Mouse (Mus musculus): ENCODE data around the gene Dcaf5. TPM values are rescaled to one million over a fixed set of nuclear protein-coding genes. Genes with fewer than 3 reads are reported as not detected.

The Dcaf5 gene
- polyA plus RNA-seq, 1 experiment = 15.2 TPM

DNA sequence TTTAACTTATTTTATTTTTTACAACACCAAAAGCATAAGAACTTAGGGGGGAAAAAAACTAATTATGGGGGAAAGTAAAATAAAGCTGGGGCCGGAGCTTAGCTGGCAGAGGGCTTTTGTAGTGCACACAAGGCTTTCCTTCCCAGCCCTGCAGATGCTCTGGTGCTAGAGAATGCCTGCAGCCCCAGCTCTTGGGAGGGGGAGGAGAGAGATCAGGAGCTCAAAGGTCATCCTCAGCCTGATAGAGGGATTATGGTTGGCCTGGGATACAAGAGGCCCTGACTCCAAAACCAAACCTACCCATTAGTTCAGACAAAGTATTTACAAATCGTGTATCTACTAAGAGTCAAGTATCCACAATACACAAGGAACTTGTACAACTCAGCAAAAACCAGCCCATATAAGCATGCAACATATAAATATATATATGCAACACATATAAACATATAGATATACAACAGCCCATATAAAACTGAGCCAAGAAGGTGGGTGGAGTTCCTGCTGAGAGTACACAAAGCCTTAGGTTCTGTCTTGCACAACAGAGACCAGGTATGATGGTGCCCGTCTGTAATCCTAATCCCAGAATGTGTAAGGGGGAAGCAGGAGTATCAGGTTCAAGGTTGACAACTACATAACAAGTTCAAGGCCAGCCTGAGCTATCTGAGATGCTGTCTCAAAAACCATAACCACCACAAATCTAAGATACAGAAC, 124.3 kb downstream of the Dcaf5 start:
- Histone ChIP-seq H3K4me3 (ENCODE audit: low read depth, low read length) (no peak overlapping the region), H3K27me3 (ENCODE audit: control insufficient read depth, insufficient read depth, low read length) (no peaks in the 10 kb centered on the region), H3K36me3 (ENCODE audit: control insufficient read depth, insufficient read depth, low read length) (no peaks in the 10 kb centered on the region), H3K27ac (ENCODE audit: insufficient read depth, low read depth, low read length) (no peak overlapping the region), H3K4me1 (ENCODE audit: control insufficient read depth, insufficient read depth, insufficient read length, low read length) (no peaks in the 10 kb centered on the region)
- 34% methylated on average over 3 of the region's 3 CpGs for WGBS
- TF ChIP-seq POLR2A (IDR thresholded peaks at IDR 0.05; ENCODE audit: low read depth, low read length) (no peak), CTCF (IDR thresholded peaks at IDR 0.05; ENCODE audit: extremely low read depth, insufficient read length, insufficient replicate concordance, low read depth, low read length) (no peak)

DNA sequence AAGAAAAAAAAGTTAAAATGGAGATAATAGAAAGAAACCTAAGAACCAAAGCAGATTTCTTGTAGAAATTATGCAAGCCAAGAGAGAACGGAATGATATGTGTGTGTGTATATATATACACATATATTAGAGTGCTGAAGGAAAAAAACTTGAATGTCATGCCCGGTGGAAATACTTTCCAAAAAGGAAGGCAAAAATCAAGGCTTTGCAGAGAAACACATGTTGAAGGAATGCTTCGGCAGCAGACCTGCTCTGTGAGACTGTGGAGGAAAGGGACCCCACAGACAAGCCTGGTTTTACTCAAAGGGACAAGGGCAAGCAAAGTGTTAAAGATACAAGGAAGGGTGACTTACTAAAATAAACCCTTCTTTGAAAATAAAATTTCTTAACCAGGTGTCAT, 128.8 kb downstream of the Dcaf5 start:
- TF ChIP-seq POLR2A (IDR thresholded peaks at IDR 0.05; ENCODE audit: low read depth, low read length) (no peak), CTCF (IDR thresholded peaks at IDR 0.05; ENCODE audit: extremely low read depth, insufficient read length, insufficient replicate concordance, low read depth, low read length) (no peak)
- Histone ChIP-seq H3K27me3 (ENCODE audit: control insufficient read depth, insufficient read depth, low read length) (no peaks in the 10 kb centered on the region), H3K4me3 (ENCODE audit: low read depth, low read length) (no peak overlapping the region), H3K4me1 (ENCODE audit: control insufficient read depth, insufficient read depth, insufficient read length, low read length) (no peaks in the 10 kb centered on the region), H3K27ac (ENCODE audit: insufficient read depth, low read depth, low read length) (no peak overlapping the region), H3K36me3 (ENCODE audit: control insufficient read depth, insufficient read depth, low read length) (no peaks in the 10 kb centered on the region)
- WGBS = 85% methylated on average over 3 of the region's 3 CpGs

DNA sequence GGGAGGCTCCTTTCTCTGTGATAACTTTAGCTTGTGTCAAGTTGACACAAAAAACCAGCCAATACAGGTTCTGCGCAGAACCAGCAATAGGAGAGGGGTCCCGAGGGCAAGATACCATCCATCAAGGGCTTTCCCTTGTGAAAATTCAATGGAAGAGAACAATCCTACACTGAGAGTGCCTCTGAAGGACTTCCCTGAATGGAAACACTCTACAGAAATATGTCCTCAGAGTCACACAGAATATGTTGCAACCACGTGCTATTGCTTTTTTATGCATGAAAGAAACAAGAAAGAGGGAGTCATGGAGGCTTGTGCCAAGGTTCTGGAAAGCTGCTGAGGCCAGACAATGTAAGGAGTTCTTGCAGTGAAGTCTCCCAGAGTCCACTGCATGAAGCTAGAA, 131.9 kb downstream of the Dcaf5 start:
- H3K27me3 ChIP-seq (ENCODE audit: control insufficient read depth, insufficient read depth, low read length) = no peaks in the 10 kb centered on the region
- H3K4me1 ChIP-seq (ENCODE audit: control insufficient read depth, insufficient read depth, insufficient read length, low read length) = no peaks in the 10 kb centered on the region
- no peaks in the 10 kb centered on the region for H3K36me3 ChIP-seq (ENCODE audit: control insufficient read depth, insufficient read depth, low read length)
- TF ChIP-seq CTCF (IDR thresholded peaks at IDR 0.05; ENCODE audit: extremely low read depth, insufficient read length, insufficient replicate concordance, low read depth, low read length) (no peak), POLR2A (IDR thresholded peaks at IDR 0.05; ENCODE audit: low read depth, low read length) (no peak)
- H3K4me3 ChIP-seq (ENCODE audit: low read depth, low read length) = no peak overlapping the region
- H3K27ac ChIP-seq (ENCODE audit: insufficient read depth, low read depth, low read length) = no peak overlapping the region
- 96% methylated on average over 3 of the region's 3 CpGs for WGBS

DNA sequence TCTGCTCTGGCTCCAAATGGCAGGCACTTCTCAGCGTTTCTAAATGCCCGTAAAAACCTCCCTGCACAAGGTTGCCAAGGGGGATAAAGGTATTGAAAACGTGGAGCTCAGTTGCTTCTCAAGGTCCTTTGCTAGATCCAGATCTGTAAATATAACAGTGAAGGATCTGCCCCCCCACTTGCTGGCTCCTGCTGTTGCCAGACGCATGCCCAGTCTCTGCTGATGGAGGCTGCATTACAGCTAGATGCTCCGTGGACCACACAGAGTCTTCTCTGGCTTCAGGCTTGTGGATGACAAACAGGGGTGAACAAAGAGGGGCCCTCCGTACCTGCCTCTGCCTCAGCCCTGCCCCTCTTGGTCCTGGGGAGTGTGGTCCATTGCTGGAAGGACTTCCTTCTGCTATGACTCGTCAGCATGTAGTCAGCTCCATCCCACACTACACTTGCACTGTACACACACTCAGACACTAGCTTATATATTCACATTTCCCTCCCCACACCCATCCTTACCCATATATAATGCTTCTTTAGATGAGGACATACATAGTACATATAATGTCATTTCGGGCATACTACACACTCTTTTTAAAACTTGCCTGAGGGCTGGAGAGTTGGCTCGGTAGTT, 135.5 kb downstream of the Dcaf5 start:
- Histone ChIP-seq H3K4me3 (ENCODE audit: low read depth, low read length) (no peak overlapping the region), H3K27me3 (ENCODE audit: control insufficient read depth, insufficient read depth, low read length) (no peaks in the 10 kb centered on the region), H3K4me1 (ENCODE audit: control insufficient read depth, insufficient read depth, insufficient read length, low read length) (no peaks in the 10 kb centered on the region), H3K36me3 (ENCODE audit: control insufficient read depth, insufficient read depth, low read length) (no peaks in the 10 kb centered on the region), H3K27ac (ENCODE audit: insufficient read depth, low read depth, low read length) (no peak overlapping the region)
- 87% methylated on average over 9 of the region's 9 CpGs for WGBS
- TF ChIP-seq POLR2A (IDR thresholded peaks at IDR 0.05; ENCODE audit: low read depth, low read length) = no peak
- no peak for TF ChIP-seq CTCF (IDR thresholded peaks at IDR 0.05; ENCODE audit: extremely low read depth, insufficient read length, insufficient replicate concordance, low read depth, low read length)

DNA sequence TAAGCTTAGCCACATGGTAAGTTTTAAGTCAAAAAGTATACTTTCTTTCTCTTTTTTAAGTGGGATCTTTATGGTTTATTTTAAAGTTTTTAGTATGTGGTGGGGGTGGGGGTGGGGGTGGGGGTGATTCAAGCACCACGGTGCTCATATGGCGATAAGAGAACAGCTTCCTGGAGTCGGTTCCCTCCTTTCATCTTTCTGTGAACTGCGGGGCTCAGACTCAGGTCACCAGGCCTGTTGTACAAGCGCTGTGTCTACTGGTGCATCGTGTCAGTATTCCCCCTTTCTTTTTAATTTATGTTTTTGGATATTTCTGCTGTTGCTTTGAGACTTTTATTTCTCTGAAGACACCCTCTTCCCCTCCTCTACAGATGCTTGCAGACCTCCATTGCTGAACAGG, 137.7 kb downstream of the Dcaf5 start:
- H3K4me1 ChIP-seq (ENCODE audit: control insufficient read depth, insufficient read depth, insufficient read length, low read length) = no peaks in the 10 kb centered on the region
- no peak for TF ChIP-seq CTCF (IDR thresholded peaks at IDR 0.05; ENCODE audit: extremely low read depth, insufficient read length, insufficient replicate concordance, low read depth, low read length)
- no peak for TF ChIP-seq POLR2A (IDR thresholded peaks at IDR 0.05; ENCODE audit: low read depth, low read length)
- no peaks in the 10 kb centered on the region for H3K36me3 ChIP-seq (ENCODE audit: control insufficient read depth, insufficient read depth, low read length)
- 22% methylated on average over 6 of the region's 6 CpGs for WGBS
- H3K27me3 ChIP-seq (ENCODE audit: control insufficient read depth, insufficient read depth, low read length) = no peaks in the 10 kb centered on the region
- no peak overlapping the region for H3K4me3 ChIP-seq (ENCODE audit: low read depth, low read length)
- H3K27ac ChIP-seq (ENCODE audit: insufficient read depth, low read depth, low read length) = no peak overlapping the region

DNA sequence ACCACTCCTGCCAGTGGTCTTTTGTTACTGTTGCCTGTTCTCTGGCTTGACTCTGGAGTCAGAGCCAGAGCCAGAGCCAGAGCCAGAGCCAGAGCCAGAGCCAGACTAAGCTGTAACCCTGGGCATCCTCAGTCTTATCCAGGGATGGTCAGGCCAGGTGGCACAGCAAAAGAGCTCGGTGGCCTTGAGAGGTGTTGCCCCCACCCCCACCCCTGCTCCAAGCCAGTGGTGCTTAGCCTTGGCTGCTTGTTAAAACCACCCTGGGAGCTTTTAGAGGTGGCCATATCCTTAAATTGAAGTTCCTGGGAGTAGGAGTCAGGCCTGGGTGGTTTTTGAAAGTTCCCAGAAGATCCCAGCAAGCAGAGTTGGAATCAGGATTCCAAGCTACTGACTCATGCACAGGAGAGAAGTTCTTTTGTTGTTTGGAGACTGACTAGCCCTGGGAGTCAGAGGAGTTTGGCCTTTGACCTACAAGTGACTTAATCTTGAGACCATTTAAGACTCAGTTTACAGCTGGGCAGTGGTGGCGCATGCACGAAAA, 144.4 kb downstream of the Dcaf5 start:
- 73% methylated on average over 3 of the region's 3 CpGs for WGBS

DNA sequence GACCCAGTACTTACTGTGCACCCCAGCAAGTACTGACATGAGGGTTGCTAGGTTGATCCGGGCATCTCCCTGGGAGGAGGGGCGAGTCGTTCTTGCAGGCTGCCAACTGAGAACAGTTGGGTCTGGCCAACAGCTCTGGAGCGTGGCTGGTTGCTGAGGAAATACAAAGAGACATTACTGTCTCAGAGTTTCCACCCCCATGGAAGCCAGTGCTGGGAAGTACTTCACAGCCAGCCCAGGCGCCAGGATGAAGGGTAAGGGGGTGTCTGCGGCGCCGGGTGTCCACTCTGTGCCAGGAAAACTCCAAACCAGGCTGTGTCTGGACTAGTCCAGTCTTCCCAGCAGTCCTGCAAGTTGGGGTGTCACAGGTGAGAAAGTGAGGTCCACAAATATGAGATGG, 145.4 kb downstream of the Dcaf5 start:
- TF ChIP-seq POLR2A (IDR thresholded peaks at IDR 0.05; ENCODE audit: low read depth, low read length) = no peak
- no peak for TF ChIP-seq CTCF (IDR thresholded peaks at IDR 0.05; ENCODE audit: extremely low read depth, insufficient read length, insufficient replicate concordance, low read depth, low read length)
- no peaks in the 10 kb centered on the region for H3K36me3 ChIP-seq (ENCODE audit: control insufficient read depth, insufficient read depth, low read length)
- no peaks in the 10 kb centered on the region; the same call in 1 of the 2 replicates for H3K4me1 ChIP-seq (ENCODE audit: control insufficient read depth, insufficient read depth, insufficient read length, low read length)
- H3K27ac ChIP-seq (ENCODE audit: insufficient read depth, low read depth, low read length) = no peak overlapping the region
- WGBS = 89% methylated on average over 8 of the region's 8 CpGs
- H3K27me3 ChIP-seq (ENCODE audit: control insufficient read depth, insufficient read depth, low read length) = no peaks in the 10 kb centered on the region
- no peak overlapping the region for H3K4me3 ChIP-seq (ENCODE audit: low read depth, low read length)

More for the DNA sequence above, 144.4 kb downstream of the Dcaf5 start:
- H3K4me3 ChIP-seq (ENCODE audit: low read depth, low read length) = no peak overlapping the region
- H3K36me3 ChIP-seq (ENCODE audit: control insufficient read depth, insufficient read depth, low read length) = no peaks in the 10 kb centered on the region
- H3K27me3 ChIP-seq (ENCODE audit: control insufficient read depth, insufficient read depth, low read length) = no peaks in the 10 kb centered on the region
- TF ChIP-seq POLR2A (IDR thresholded peaks at IDR 0.05; ENCODE audit: low read depth, low read length) (no peak), CTCF (IDR thresholded peaks at IDR 0.05; ENCODE audit: extremely low read depth, insufficient read length, insufficient replicate concordance, low read depth, low read length) (no peak)
- no peak overlapping the region for H3K27ac ChIP-seq (ENCODE audit: insufficient read depth, low read depth, low read length)
- no peaks in the 10 kb centered on the region; the same call in 1 of the 2 replicates for H3K4me1 ChIP-seq (ENCODE audit: control insufficient read depth, insufficient read depth, insufficient read length, low read length)
